Mouse (Mus musculus): ENCODE results near the gene Foxn1. TPM values are rescaled to one million over a fixed set of nuclear protein-coding genes. Genes with fewer than 3 reads are reported as not detected.
A peak's percentile ranks its signal among the peaks of the same experiment; 100 is the strongest.

Gene Foxn1
- total and polyA plus RNA-seq, 2 experiments: not detected

DNA sequence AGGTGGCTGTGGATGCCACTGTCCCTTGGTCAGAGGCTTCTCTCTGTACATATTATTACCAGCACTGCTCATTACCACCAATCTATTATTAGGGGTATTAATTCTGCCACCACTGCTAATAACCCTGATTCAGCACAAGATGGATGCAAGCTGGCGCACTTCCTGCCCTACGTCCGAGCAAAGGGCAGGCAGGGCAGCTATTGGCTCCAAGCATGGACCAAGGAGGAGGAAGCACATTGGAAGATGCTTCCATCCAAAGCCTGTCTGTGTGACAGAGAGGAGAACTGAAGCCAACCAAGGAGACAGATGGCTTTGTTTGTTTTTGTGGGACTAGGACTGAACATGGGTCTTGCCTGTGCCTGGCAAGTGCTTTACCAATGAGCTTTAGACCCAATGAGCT lies 5.4 kb downstream of the Foxn1 start:
- WGBS: 78% methylated on average over 3 of the region's 3 CpGs

DNA sequence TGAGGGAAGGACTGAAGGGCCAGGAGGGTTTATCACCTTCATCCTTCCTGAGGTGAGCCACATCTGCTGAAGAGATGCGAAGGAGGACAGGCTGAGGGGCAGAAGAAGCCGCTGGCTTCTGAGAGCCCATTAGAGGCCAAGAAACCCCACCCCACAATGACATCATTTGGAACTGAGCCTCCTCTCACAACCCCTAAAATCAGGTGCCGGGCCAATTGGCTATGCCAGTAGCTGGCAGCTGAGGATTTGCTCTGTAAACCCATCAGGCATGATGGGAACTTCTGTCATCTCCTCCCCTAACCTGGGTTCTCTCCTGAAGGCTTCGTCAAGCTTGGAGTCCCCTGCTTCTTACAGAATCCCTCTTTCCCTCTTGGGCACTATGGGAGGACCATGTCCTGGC lies 6.0 kb downstream of the Foxn1 start:
- no peak overlapping the region for H3K27ac ChIP-seq (replicated peaks; ENCODE audit: insufficient read depth, low read depth, low read length)
- DNase-seq (ENCODE audit: extremely low read depth, low read depth, low spot score): no peak
- no peak for TF ChIP-seq POLR2A (IDR thresholded peaks at IDR 0.05; ENCODE audit: extremely low read depth, insufficient read depth, low read length)
- no peak for TF ChIP-seq CTCF (IDR thresholded peaks at IDR 0.05; ENCODE audit: low read depth, low read length)
- H3K79me2 ChIP-seq (ENCODE audit: control insufficient read depth, insufficient read depth, low read length): no peaks in the 10 kb centered on the region
- no peaks in the 10 kb centered on the region for H3K4me1 ChIP-seq (ENCODE audit: control insufficient read depth, insufficient read depth, low read length)
- 79% methylated on average over 4 of the region's 4 CpGs for WGBS
- no peak overlapping the region for H3K4me3 ChIP-seq (ENCODE audit: insufficient read depth, low read depth, low read length)
- H3K27me3 ChIP-seq (ENCODE audit: control insufficient read depth, insufficient read depth, low read length): no peaks in the 10 kb centered on the region
- no peak overlapping the region for H3K9ac ChIP-seq (ENCODE audit: low read depth, low read length)
- no peaks in the 10 kb centered on the region for H3K36me3 ChIP-seq (ENCODE audit: control insufficient read depth, insufficient read depth, low read length)

More for the DNA sequence above, 5.4 kb downstream of the Foxn1 start:
- H3K4me1 ChIP-seq (ENCODE audit: control insufficient read depth, insufficient read depth, low read length): no peaks in the 10 kb centered on the region
- no peak overlapping the region for H3K4me3 ChIP-seq (ENCODE audit: insufficient read depth, low read depth, low read length)
- no peaks in the 10 kb centered on the region for H3K79me2 ChIP-seq (ENCODE audit: control insufficient read depth, insufficient read depth, low read length)
- no peak for DNase-seq (ENCODE audit: extremely low read depth, low read depth, low spot score)
- no peaks in the 10 kb centered on the region for H3K27me3 ChIP-seq (ENCODE audit: control insufficient read depth, insufficient read depth, low read length)
- H3K27ac ChIP-seq (replicated peaks; ENCODE audit: insufficient read depth, low read depth, low read length): no peak overlapping the region
- no peak overlapping the region for H3K9ac ChIP-seq (ENCODE audit: low read depth, low read length)
- no peaks in the 10 kb centered on the region for H3K36me3 ChIP-seq (ENCODE audit: control insufficient read depth, insufficient read depth, low read length)
- TF ChIP-seq CTCF (IDR thresholded peaks at IDR 0.05; ENCODE audit: low read depth, low read length) (no peak), POLR2A (IDR thresholded peaks at IDR 0.05; ENCODE audit: extremely low read depth, insufficient read depth, low read length) (no peak)

DNA sequence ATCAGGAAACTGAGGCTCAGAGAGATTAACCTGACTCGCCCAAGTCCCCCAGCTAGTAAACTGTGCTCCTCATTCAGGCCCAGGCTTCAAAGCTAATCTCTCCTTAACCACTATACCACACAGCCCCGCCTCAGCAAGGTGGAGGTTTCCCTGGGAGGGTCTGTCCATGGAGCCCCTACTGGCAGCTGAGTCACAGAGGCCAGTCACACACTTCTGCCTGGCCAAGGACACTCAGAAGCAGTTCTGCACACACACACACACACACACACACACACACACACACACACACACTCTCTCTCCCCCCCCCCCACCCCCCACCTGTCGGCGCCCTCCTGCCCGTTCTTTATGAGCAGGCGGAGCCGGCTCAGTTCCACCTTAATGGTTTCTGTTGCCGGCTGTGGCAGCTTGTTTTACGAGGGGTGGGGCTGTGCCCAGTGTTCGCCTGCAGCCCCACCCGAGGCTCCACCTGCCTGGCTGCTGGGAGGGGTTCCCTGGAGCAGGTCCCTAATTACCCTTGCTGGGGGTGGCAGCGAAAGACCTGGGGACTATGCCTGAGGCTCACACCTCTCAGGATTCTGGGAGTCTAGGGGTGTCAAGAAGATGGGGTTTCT lies 8.7 kb downstream of the Foxn1 start:
- Histone ChIP-seq H3K27ac (replicated peaks; ENCODE audit: insufficient read depth, low read depth, low read length) (no peak overlapping the region), H3K9ac (ENCODE audit: low read depth, low read length) (no peak overlapping the region), H3K4me1 (ENCODE audit: control insufficient read depth, insufficient read depth, low read length) (0 out of 2 replicates have a peak, but pooled peaks cover 3% of the 10 kb centered on the region), H3K79me2 (ENCODE audit: control insufficient read depth, insufficient read depth, low read length) (no peaks in the 10 kb centered on the region), H3K4me3 (ENCODE audit: insufficient read depth, low read depth, low read length) (no peak overlapping the region), H3K36me3 (ENCODE audit: control insufficient read depth, insufficient read depth, low read length) (no peaks in the 10 kb centered on the region), H3K27me3 (ENCODE audit: control insufficient read depth, insufficient read depth, low read length) (no peaks in the 10 kb centered on the region)
- TF ChIP-seq POLR2A (IDR thresholded peaks at IDR 0.05; ENCODE audit: extremely low read depth, insufficient read depth, low read length): no peak
- TF ChIP-seq CTCF (IDR thresholded peaks at IDR 0.05; ENCODE audit: low read depth, low read length): no peak
- WGBS: 52% methylated on average over 12 of the region's 12 CpGs
- no peak for DNase-seq (ENCODE audit: extremely low read depth, low read depth, low spot score)

DNA sequence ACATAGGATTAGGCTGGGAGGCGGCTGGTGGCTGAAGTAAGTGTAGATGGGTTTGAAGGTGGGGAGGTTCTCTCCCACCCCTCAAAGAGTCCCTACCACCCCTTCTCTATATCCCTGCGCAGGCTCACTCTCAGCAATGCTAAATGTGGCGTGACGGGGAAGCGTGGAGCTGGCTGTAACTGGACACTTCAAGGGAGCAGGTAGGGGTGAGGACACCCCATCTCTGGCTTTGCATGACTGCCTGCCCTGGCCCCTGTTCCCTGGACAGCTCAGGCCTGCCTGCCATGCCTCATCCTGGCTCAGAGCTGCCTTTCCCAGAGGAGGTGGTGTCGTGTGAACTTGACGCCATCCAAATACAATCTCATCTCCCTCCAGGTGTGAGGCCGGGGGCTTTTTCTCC lies 12.2 kb downstream of the Foxn1 start:
- no peaks in the 10 kb centered on the region for H3K79me2 ChIP-seq (ENCODE audit: control insufficient read depth, insufficient read depth, low read length)
- no peak for TF ChIP-seq CTCF (IDR thresholded peaks at IDR 0.05; ENCODE audit: low read depth, low read length)
- TF ChIP-seq POLR2A (IDR thresholded peaks at IDR 0.05; ENCODE audit: extremely low read depth, insufficient read depth, low read length): no peak
- 96% methylated on average over 8 of the region's 8 CpGs for WGBS
- H3K36me3 ChIP-seq (ENCODE audit: control insufficient read depth, insufficient read depth, low read length): no peaks in the 10 kb centered on the region
- H3K4me3 ChIP-seq (ENCODE audit: insufficient read depth, low read depth, low read length): no peak overlapping the region
- no peak overlapping the region for H3K9ac ChIP-seq (ENCODE audit: low read depth, low read length)
- H3K27ac ChIP-seq (replicated peaks; ENCODE audit: insufficient read depth, low read depth, low read length): no peak overlapping the region
- H3K4me1 ChIP-seq (ENCODE audit: control insufficient read depth, insufficient read depth, low read length): 0 out of 2 replicates have a peak, but pooled peaks cover 3% of the 10 kb centered on the region
- DNase-seq (ENCODE audit: extremely low read depth, low read depth, low spot score): no peak
- H3K27me3 ChIP-seq (ENCODE audit: control insufficient read depth, insufficient read depth, low read length): no peaks in the 10 kb centered on the region

DNA sequence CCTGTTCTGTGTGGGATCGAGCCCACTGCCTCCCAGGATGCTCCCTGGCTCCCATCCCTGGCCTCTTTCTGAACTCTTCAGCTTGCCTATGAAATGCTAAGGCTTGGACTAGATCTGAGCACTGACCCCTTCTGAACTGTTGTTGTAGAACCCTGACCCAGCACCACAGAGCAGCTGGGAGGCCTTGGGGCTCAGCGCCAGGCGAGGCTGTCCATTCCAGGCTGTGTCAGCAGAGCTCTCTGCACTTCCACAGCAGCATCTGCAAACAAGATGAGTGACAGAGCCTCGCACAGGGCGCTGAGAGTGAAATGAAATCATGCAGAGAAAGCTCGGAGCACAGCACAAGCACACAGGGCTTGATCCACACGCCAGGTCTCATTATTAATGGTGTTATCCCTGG lies 13.7 kb downstream of the Foxn1 start:
- H3K4me3 ChIP-seq (ENCODE audit: insufficient read depth, low read depth, low read length): no peak overlapping the region

DNA sequence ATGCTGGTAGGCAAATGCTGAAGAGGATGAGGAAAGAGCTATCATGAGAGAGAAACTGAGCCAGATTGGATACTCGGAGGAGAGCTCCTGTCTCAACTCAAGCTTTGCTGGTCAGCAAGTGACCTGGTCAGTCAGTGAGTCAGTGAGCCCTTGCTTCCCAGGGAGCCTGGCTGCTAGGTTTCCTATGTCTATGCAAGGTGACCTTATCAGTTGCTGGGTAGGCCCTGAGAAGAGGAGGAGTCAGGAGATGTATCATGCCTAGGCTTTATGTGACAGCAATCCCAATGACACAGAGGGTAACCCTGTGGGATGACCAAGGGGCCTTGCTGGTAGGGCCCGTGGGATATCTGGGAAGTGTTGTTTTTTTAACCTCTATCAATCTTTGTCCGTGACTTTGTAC lies 14.2 kb downstream of the Foxn1 start:
- 61% methylated on average over 3 of the region's 3 CpGs for WGBS
- Histone ChIP-seq H3K4me3 (ENCODE audit: insufficient read depth, low read depth, low read length) (no peak overlapping the region), H3K36me3 (ENCODE audit: control insufficient read depth, insufficient read depth, low read length) (no peaks in the 10 kb centered on the region), H3K27ac (replicated peaks; ENCODE audit: insufficient read depth, low read depth, low read length) (no peak overlapping the region), H3K79me2 (ENCODE audit: control insufficient read depth, insufficient read depth, low read length) (no peaks in the 10 kb centered on the region), H3K4me1 (ENCODE audit: control insufficient read depth, insufficient read depth, low read length) (0 out of 2 replicates have a peak, but pooled peaks cover 3% of the 10 kb centered on the region), H3K27me3 (ENCODE audit: control insufficient read depth, insufficient read depth, low read length) (no peaks in the 10 kb centered on the region), H3K9ac (ENCODE audit: low read depth, low read length) (no peak overlapping the region)
- no peak for DNase-seq (ENCODE audit: extremely low read depth, low read depth, low spot score)
- no peak for TF ChIP-seq CTCF (IDR thresholded peaks at IDR 0.05; ENCODE audit: low read depth, low read length)
- TF ChIP-seq POLR2A (IDR thresholded peaks at IDR 0.05; ENCODE audit: extremely low read depth, insufficient read depth, low read length): no peak

More for the DNA sequence above, 13.7 kb downstream of the Foxn1 start:
- H3K79me2 ChIP-seq (ENCODE audit: control insufficient read depth, insufficient read depth, low read length): no peaks in the 10 kb centered on the region
- no peaks in the 10 kb centered on the region for H3K36me3 ChIP-seq (ENCODE audit: control insufficient read depth, insufficient read depth, low read length)
- no peaks in the 10 kb centered on the region for H3K27me3 ChIP-seq (ENCODE audit: control insufficient read depth, insufficient read depth, low read length)
- 0 out of 2 replicates have a peak, but pooled peaks cover 3% of the 10 kb centered on the region for H3K4me1 ChIP-seq (ENCODE audit: control insufficient read depth, insufficient read depth, low read length)
- peak; percentile 66 for DNase-seq (ENCODE audit: extremely low read depth, low read depth, low spot score)
- no peak overlapping the region for H3K9ac ChIP-seq (ENCODE audit: low read depth, low read length)
- TF ChIP-seq POLR2A (IDR thresholded peaks at IDR 0.05; ENCODE audit: extremely low read depth, insufficient read depth, low read length) (no peak), CTCF (IDR thresholded peaks at IDR 0.05; ENCODE audit: low read depth, low read length) (no peak)
- no peak overlapping the region for H3K27ac ChIP-seq (replicated peaks; ENCODE audit: insufficient read depth, low read depth, low read length)
- 22% methylated on average over 7 of the region's 7 CpGs for WGBS

Measured in liver, adult 2 months (tissue).